Mouse (Mus musculus) MEL (cell line): ENCODE data around the gene Tmcc3.

Source experiments
- CHD2 ChIP-seq: IDR thresholded peaks from 2 replicates; pipeline ENCODE4 v1.6.1; 2011; ENCODE audit warnings: low read length, improper control_type of control experiment
- CTCF ChIP-seq, 3 experiments: IDR thresholded peaks in 2 of 3; conservative IDR thresholded peaks in 1 of 3; 2 replicates each; pipeline ENCODE4 v1.5.1; 2011 to 2012; ENCODE audit warnings: low read length in 3 of 3, low read depth in 2 of 3, mild to moderate bottlenecking in 2 of 3, improper control_type of control experiment in 1 of 3, inconsistent platforms in 1 of 3, mixed read lengths in 1 of 3, moderate library complexity in 1 of 3; ENCODE audit not compliant: control insufficient read depth in 1 of 3, insufficient read depth in 1 of 3, poor library complexity in 1 of 3, severe bottlenecking in 1 of 3
- ELF1 ChIP-seq: IDR thresholded peaks from 2 replicates; pipeline ENCODE4 v1.6.1; 2014; ENCODE audit warnings: low read depth, mild to moderate bottlenecking, inconsistent platforms, low read length, improper control_type of control experiment, moderate library complexity
- HCFC1 ChIP-seq: IDR thresholded peaks from 2 replicates; pipeline ENCODE4 v1.6.1; 2012; ENCODE audit warnings: low read depth, mild to moderate bottlenecking, inconsistent platforms, low read length, improper control_type of control experiment, moderate library complexity
- JUND ChIP-seq: IDR thresholded peaks from 2 replicates; pipeline ENCODE4 v1.6.1; 2011; ENCODE audit warnings: low read depth, mild to moderate bottlenecking, improper control_type of control experiment, low read length
- MAX ChIP-seq: IDR thresholded peaks from 2 replicates; pipeline ENCODE4 v1.6.1; 2011; ENCODE audit warnings: low read length, improper control_type of control experiment
- MEF2A ChIP-seq: IDR thresholded peaks from 2 replicates; pipeline ENCODE4 v1.6.1; 2014; ENCODE audit warnings: low read depth, mild to moderate bottlenecking, inconsistent platforms, low read length, improper control_type of control experiment; ENCODE audit not compliant: poor library complexity, insufficient replicate concordance, severe bottlenecking; ENCODE audit errors: extremely low read depth
- MXI1 ChIP-seq: IDR thresholded peaks from 2 replicates; pipeline ENCODE4 v1.6.1; 2011; ENCODE audit warnings: mild to moderate bottlenecking, low read depth, low read length, improper control_type of control experiment
- POLR2A ChIP-seq, 2 experiments: IDR thresholded peaks; 2 replicates each; pipeline ENCODE4 v1.6.1; 2011 to 2012; ENCODE audit warnings: low read length in 2 of 2, mild to moderate bottlenecking in 2 of 2, control low read depth in 1 of 2, improper control_type of control experiment in 1 of 2, low read depth in 1 of 2, moderate library complexity in 1 of 2; ENCODE audit not compliant: control insufficient read depth in 1 of 2, insufficient read depth in 1 of 2, poor library complexity in 1 of 2
- POLR2AphosphoS2 ChIP-seq: IDR thresholded peaks from 2 replicates; pipeline ENCODE4 v1.6.1; 2011; ENCODE audit warnings: low read length, improper control_type of control experiment
- USF1 ChIP-seq: IDR thresholded peaks from 2 replicates; pipeline ENCODE4 v1.6.1; 2014; ENCODE audit warnings: low read depth, mild to moderate bottlenecking, inconsistent platforms, low read length, improper control_type of control experiment, moderate library complexity
- ZC3H11A ChIP-seq: IDR thresholded peaks from 2 replicates; pipeline ENCODE4 v1.6.1; 2012; ENCODE audit warnings: low read depth, mild to moderate bottlenecking, inconsistent platforms, low read length, improper control_type of control experiment

GRCm38 (mm10) chr10:94376941-94377340 lies 65.2 kb downstream of the Tmcc3 start:
- no peak for TF ChIP-seq JUND
- TF ChIP-seq CTCF (IDR thresholded peaks at IDR 0.05 in 2 of 3, conservative IDR thresholded peaks at IDR 0.05 in 1 of 3; ENCODE audit: control insufficient read depth in 1 of 3, insufficient read depth in 1 of 3, low read depth in 2 of 3, low read length in 3 of 3, poor library complexity in 1 of 3, severe bottlenecking in 1 of 3): no peak
- no peak for TF ChIP-seq POLR2A (IDR thresholded peaks at IDR 0.05; ENCODE audit: control insufficient read depth in 1 of 2, insufficient read depth in 1 of 2, low read depth in 1 of 2, low read length in 2 of 2, poor library complexity in 1 of 2)
- TF ChIP-seq ZC3H11A: no peak
- TF ChIP-seq POLR2AphosphoS2: no peak
- TF ChIP-seq MAX: no peak
- TF ChIP-seq MEF2A: no peak
- TF ChIP-seq HCFC1: no peak
- no peak for TF ChIP-seq ELF1
- TF ChIP-seq USF1: no peak
- TF ChIP-seq CHD2: no peak
- no peak for TF ChIP-seq MXI1
